Mouse (Mus musculus) kidney, postnatal 4 days (tissue): Measurements from ENCODE around the gene Sln.

Source experiments
- DNase-seq, 2 experiments: peaks; one replicate each; pipeline ENCODE4 v3.0.0; 2021; ENCODE audit warnings: mixed read lengths in 2 of 2

Sln gene

GRCm38 (mm10) chr9:53849864-53850263 lies at the start of gene Sln:
TSS of gene Sln (plus strand) at chr9:53850164.
- DNase-seq, result no peak

- DNase-seq, result no peak
These were observed 47.0 kb upstream of the Sln start for GRCm38 (mm10) chr9:53802921-53803320.

GRCm38 (mm10) chr9:53806496-53807086 lies 43.4 kb upstream of the Sln start:
- DNase-seq, result no peak

- no peak for DNase-seq
These were observed 36.5 kb upstream of the Sln start for GRCm38 (mm10) chr9:53813418-53813817.

- peak; percentile 81 to 83 for DNase-seq
These were observed 31.2 kb upstream of the Sln start for GRCm38 (mm10) chr9:53818760-53819159.

GRCm38 (mm10) chr9:53825318-53825717 lies 24.6 kb upstream of the Sln start:
- DNase-seq, result peak; percentile 32 to 47

- DNase-seq, result peak; percentile 41 to 53
These were observed 20.7 kb upstream of the Sln start for GRCm38 (mm10) chr9:53829081-53829865.

- no peak for DNase-seq
These were observed 20.1 kb upstream of the Sln start for GRCm38 (mm10) chr9:53829866-53830209.

GRCm38 (mm10) chr9:53835039-53835438 lies 14.9 kb upstream of the Sln start:
- no peak for DNase-seq

GRCm38 (mm10) chr9:53835976-53836375 lies 14.0 kb upstream of the Sln start:
- DNase-seq, result no peak

- no peak for DNase-seq
These were observed 11.1 kb upstream of the Sln start for GRCm38 (mm10) chr9:53838816-53839215.

- no peak for DNase-seq
These were observed 1.4 kb upstream of the Sln start for GRCm38 (mm10) chr9:53848548-53848947.

GRCm38 (mm10) chr9:53852158-53852557 lies 2.2 kb downstream of the Sln start:
- DNase-seq, result peak in 1 of 2 experiments; percentile 18

GRCm38 (mm10) chr9:53853672-53854071 lies 3.7 kb downstream of the Sln start:
- DNase-seq, result no peak

GRCm38 (mm10) chr9:53854525-53854924 lies 4.6 kb downstream of the Sln start:
- DNase-seq, result no peak

GRCm38 (mm10) chr9:53857864-53858263 lies 7.9 kb downstream of the Sln start:
- no peak for DNase-seq

- no peak for DNase-seq
These were observed 23.3 kb downstream of the Sln start for GRCm38 (mm10) chr9:53873239-53873638.

- peak in 1 of 2 experiments; percentile 12 for DNase-seq
These were observed 27.5 kb downstream of the Sln start for GRCm38 (mm10) chr9:53877423-53877822.

- DNase-seq, result no peak
These were observed 33.8 kb downstream of the Sln start for GRCm38 (mm10) chr9:53883588-53884280.

GRCm38 (mm10) chr9:53890075-53890474 lies 40.1 kb downstream of the Sln start:
- DNase-seq, result peak; percentile 76

- DNase-seq, result no peak
These were observed 45.9 kb downstream of the Sln start for GRCm38 (mm10) chr9:53895827-53896226.

GRCm38 (mm10) chr9:53899836-53900235 lies 49.9 kb downstream of the Sln start:
- no peak for DNase-seq

GRCm38 (mm10) chr9:53903215-53903842 lies 53.4 kb downstream of the Sln start:
- no peak for DNase-seq
